Mouse (Mus musculus): Measurements from ENCODE around the gene Ncdn.

DNA sequence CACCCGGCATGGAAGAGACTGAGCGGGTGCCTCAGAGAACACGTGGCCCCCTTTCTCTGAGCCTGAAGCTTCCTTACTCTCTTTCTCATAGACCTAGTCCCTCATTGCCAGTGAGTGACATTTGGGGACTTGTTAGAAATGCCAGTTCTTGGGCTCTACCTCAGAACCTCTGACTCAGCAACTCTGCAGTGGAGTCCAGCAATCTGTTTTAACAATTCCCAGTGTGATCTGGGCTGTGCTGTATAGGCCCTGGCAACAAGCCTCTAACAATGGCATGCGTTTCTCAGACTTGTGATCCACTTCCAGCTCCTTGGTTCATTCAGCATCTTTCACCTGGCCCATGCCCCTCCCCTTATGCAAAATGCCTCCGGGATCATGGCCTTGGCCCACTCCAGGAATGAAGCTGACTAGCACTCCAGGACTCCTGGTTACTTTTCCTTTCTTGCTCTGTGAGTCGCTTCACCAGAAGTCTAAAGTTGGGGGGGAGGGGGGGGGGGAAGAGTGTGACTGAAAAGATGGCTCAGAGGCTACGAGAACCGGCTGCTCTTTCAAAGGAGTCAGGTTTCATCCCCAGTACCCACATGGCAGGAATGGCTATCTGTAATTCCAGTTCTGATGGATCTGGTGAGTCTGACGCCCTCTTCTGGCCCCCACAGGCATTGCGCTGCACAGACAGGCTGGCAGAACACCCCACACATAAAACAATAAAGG, 13.1 kb downstream of the Ncdn start:
- no peak for TF ChIP-seq POLR2A (IDR thresholded peaks at IDR 0.05; ENCODE audit: insufficient read depth, low read length)
- peak; percentile 76 for TF ChIP-seq CTCF (IDR thresholded peaks at IDR 0.05; ENCODE audit: low read depth, low read length)

All from ES-Bruce4 (cell line).